Mouse (Mus musculus): ENCODE measurements around the gene Arf3. TPM values are rescaled to one million over a fixed set of nuclear protein-coding genes. Genes with fewer than 3 reads are reported as not detected.

Arf3 gene
- total RNA-seq, 1 experiment from 2014 or later: 30.8 TPM

DNA sequence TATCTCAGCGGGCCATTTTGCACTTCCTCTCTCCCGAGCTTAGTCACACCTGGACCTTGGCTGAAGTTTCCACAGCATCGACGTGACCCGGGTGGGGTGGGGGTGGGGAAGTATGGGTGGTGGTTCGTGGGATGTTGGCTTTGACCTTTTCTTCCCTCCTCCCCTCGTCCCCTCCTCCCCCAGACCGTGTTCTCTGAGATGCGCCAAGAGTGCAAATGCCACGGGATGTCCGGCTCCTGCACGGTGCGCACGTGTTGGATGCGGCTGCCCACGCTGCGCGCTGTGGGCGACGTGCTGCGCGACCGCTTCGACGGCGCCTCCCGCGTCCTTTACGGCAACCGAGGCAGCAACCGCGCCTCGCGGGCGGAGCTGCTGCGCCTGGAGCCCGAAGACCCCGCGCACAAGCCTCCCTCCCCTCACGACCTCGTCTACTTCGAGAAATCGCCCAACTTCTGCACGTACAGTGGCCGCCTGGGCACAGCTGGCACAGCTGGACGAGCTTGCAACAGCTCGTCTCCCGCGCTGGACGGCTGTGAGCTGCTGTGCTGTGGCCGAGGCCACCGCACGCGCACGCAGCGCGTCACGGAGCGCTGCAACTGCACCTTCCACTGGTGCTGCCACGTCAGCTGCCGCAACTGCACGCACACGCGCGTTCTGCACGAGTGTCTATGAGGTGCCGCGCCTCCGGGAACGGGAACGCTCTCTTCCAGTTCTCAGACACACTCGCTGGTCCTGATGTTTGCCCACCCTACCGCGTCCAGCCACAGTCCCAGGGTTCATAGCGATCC is 29.4 kb upstream of the Arf3 start:
- no peak for ATAC-seq (replicated peaks; ENCODE audit: insufficient number of reproducible peaks, low FRiP score, low TSS enrichment, poor library complexity, severe bottlenecking)

GRCm38 (mm10) chr15:98791771-98792170 is 28.8 kb upstream of the Arf3 start:
- no peak for ATAC-seq (replicated peaks; ENCODE audit: insufficient number of reproducible peaks, low FRiP score, low TSS enrichment, poor library complexity, severe bottlenecking)

DNA sequence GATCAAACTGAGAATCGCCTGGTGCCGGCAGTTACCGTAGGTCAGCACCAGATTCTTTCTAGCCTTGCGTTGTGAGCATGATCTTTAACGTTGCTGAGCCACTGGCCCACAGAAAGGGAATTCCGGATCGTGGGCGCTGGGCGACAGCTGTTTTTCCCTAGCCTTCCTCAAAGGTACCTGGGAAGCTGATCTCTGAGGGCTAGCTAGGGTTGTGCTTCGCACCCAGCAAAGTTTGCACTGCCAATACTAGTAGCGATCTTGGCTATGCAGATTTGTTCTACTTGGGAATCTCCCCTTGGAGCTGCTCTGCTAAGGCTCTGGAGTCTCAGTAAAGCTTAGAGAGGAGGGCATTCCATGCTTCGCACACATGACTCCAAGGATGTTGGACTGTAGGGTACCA is 28.2 kb upstream of the Arf3 start:
- no peak for ATAC-seq (replicated peaks; ENCODE audit: insufficient number of reproducible peaks, low FRiP score, low TSS enrichment, poor library complexity, severe bottlenecking)

DNA sequence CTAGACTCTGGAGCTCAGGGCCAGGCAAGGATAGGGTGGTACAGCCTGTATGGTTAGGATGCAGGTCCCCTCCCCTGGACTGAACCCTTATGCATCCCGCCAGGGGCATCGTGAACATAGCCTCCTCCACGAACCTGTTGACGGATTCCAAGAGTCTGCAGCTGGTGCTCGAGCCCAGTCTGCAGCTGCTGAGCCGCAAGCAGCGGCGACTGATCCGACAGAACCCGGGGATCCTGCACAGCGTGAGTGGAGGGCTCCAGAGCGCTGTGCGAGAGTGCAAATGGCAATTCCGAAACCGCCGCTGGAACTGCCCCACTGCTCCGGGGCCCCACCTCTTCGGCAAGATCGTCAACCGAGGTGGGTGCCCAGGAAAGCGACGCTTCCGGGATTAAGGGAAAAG is 27.7 kb upstream of the Arf3 start:
- no peak for ATAC-seq (replicated peaks; ENCODE audit: insufficient number of reproducible peaks, low FRiP score, low TSS enrichment, poor library complexity, severe bottlenecking)

- no peak for ATAC-seq (replicated peaks; ENCODE audit: insufficient number of reproducible peaks, low FRiP score, low TSS enrichment, poor library complexity, severe bottlenecking)
Observed at GRCm38 (mm10) chr15:98789661-98790535, 26.9 kb upstream of the Arf3 start, which contains the start of gene Wnt1. Gene Wnt1 (plus strand): TSS chr15:98789857.

DNA sequence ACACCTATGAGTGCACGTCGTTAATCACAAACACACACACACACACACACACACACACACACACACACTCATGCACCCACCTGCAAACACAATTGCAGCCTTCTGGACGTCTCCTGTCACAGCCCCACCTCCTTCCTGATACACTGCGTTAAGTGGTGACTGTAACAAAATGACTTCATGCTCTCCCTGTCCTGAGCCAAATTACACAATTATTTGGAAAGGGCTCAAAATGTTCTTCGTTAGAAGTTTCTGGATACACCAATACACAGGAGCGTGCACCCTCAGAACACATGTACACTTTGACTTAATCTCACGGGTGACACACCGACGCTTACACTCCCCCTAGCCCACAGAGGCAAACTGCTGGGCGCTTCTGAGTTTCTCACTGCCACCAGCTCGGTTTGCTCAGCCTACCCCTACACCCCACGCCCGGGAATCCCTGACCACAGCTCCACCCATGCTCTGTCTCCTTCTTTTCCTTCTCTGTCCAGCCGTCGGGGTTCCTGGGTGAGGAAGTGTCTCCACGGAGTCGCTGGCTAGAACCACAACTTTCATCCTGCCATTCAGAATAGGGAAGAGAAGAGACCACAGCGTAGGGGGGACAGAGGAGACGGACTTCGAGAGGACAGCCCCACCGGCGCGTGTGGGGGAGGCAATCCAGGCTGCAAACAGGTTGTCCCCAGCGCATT is 26.1 kb upstream of the Arf3 start:
- ATAC-seq (replicated peaks; ENCODE audit: insufficient number of reproducible peaks, low FRiP score, low TSS enrichment, poor library complexity, severe bottlenecking): no peak

DNA sequence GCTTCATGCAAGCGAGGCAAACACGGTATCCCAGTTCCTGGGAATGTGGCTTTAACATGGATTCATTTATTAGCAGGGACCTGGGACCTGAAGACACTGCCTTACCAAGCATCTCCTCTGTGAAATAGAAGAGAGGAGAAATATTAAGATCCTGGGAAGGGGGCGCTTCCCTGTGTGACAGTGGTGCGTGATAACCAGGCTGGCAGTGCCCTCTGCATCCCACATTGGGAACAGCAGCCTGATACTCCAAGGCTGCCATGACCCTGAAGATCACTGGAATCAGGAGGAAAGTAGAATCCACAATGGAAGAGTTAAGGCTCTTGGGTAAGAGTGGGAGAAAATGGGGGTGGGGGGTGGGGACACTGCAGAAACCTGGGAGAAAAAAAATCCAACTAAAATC is 24.9 kb upstream of the Arf3 start:
- no peak for ATAC-seq (replicated peaks; ENCODE audit: insufficient number of reproducible peaks, low FRiP score, low TSS enrichment, poor library complexity, severe bottlenecking)

DNA sequence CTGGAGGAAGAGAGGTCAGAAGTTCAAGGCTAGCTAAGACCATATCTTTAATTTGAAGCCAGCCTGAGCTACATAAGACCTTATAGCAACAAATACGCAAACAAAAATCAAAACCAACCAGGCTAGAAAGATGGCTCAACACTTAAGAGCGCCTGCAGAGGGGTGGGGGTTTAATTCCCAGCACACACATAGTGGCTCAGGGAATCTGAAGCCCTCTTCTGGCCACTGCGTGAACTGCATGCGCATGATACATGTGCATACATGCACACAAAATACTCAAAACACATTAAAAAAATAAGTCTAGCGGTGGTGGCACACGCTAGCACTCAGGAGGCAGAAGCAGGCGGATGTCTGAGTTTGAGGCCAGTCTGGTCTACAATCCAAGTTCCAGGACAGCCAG is 22.7 kb upstream of the Arf3 start:
- ATAC-seq (replicated peaks; ENCODE audit: insufficient number of reproducible peaks, low FRiP score, low TSS enrichment, poor library complexity, severe bottlenecking): no peak

DNA sequence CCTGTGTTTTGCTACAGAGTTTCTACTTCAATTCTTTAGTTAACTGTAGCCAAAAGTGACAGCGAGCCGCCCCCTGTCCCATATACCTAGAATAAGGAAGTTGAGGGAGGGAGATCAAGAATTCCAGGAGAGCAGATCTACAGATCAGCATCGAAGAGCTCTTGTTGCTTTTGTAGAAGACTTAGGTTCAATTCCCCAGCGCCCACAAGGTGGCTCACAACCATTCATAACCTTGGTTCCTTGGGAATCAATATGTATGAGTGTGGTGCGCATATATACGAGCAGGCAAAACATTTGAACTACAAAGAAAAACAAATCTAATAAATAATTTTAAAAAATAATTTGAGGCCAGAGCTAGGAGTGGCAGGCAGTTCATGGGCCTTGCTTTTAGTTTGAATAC is 18.2 kb upstream of the Arf3 start:
- no peak for ATAC-seq (replicated peaks; ENCODE audit: insufficient number of reproducible peaks, low FRiP score, low TSS enrichment, poor library complexity, severe bottlenecking)

GRCm38 (mm10) chr15:98780573-98780972 is 17.6 kb upstream of the Arf3 start:
- ATAC-seq (replicated peaks; ENCODE audit: insufficient number of reproducible peaks, low FRiP score, low TSS enrichment, poor library complexity, severe bottlenecking): no peak

- no peak for ATAC-seq (replicated peaks; ENCODE audit: insufficient number of reproducible peaks, low FRiP score, low TSS enrichment, poor library complexity, severe bottlenecking)
Observed at GRCm38 (mm10) chr15:98780075-98780474, 17.1 kb upstream of the Arf3 start.

DNA sequence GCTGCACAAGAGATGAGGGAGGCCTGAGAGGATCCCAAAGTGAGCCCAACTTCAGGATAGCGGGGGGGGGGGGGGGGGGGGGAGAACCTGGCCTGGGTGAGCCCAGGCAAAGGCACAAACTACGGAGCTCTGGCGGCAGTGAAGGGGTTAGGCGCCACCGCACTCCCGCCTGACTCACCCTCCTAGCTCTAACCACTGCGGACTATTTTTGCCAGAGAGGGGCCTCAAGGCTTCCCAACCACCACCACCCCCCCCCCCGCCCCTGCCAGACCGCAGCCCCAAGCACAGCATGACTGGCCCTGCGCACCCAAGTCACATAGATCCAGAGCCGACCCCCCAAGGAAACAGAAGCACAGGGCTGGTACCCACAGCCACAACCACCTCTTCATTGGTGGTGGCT is 15.8 kb upstream of the Arf3 start:
- no peak for ATAC-seq (replicated peaks; ENCODE audit: insufficient number of reproducible peaks, low FRiP score, low TSS enrichment, poor library complexity, severe bottlenecking)

DNA sequence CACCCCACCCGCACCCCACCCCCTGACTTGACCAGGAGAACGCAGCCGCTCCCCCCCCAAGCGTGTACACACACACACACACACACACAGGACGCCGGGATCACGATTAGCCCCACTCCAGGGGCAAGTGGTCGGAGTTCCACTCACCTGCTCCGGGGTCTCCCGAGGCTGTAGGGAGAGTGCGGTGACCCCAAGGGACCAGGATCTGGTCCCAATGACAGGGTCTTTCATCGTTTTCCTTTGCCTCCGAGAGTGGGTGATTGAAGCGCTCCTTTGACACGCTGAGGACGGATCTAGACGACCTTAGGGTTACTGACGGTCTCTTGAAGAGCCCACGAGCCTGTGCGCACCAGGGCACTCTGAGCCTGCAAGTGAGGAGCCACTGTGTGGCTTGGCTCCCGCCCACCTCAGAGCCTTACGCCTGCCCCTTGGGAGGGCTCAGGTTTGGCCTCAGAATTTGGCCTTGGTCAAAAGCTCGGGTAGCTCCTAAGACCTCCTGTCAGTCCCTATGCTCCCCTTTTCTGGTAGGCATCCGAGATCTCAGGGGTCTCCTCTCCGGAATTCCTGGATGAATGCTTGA is 15.3 kb upstream of the Arf3 start:
- no peak for ATAC-seq (replicated peaks; ENCODE audit: insufficient number of reproducible peaks, low FRiP score, low TSS enrichment, poor library complexity, severe bottlenecking)

DNA sequence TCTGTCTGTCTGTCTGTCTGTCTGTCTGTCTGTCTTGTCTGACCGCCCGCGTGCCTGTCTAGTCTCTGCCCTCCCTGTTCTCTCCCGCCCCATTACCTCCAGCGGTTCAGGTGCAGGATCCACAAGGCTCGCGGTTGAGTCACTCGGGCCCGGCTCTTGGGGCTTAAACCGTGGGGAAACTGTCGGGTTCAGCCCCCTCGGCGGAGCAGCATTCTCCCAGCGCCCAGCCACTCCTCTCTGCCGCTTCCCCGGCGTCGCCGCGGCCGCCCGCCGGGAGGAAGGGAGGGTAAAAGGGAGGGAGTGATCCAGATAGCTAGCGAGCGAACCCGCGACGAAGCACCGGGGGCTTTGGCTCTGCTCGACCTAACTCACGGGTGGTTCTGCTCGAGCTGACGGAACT is 14.7 kb upstream of the Arf3 start, which contains the start of gene Wnt10b:
Wnt10b (minus strand) TSS at position 389 of the 400 bp plus-strand sequence.
- ATAC-seq (replicated peaks; ENCODE audit: insufficient number of reproducible peaks, low FRiP score, low TSS enrichment, poor library complexity, severe bottlenecking): no peak

- no peak for ATAC-seq (replicated peaks; ENCODE audit: insufficient number of reproducible peaks, low FRiP score, low TSS enrichment, poor library complexity, severe bottlenecking)
Observed at GRCm38 (mm10) chr15:98777005-98777616, 14.1 kb upstream of the Arf3 start.

- no peak for ATAC-seq (replicated peaks; ENCODE audit: insufficient number of reproducible peaks, low FRiP score, low TSS enrichment, poor library complexity, severe bottlenecking)
Observed at GRCm38 (mm10) chr15:98776280-98777004, 13.4 kb upstream of the Arf3 start.

DNA sequence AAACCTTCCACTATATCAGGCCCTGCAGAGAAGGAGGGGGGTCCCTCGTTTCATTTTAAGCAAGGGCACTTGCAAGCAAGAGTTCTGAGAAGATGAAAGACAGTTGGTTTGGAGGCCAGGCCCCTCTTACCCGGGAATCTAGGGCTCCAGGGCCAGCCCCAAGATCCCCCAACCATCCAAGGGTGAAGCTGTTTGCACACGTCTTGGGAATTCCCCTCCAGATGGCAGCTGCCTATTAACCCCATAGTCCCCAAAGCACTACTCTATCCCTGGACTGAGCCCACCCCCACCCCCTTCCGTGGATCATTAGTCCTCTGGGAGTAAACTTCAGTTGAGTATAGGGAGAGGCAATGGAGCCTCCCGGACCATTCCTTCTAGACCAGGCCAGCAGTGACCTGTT is 12.5 kb upstream of the Arf3 start:
- ATAC-seq (replicated peaks; ENCODE audit: insufficient number of reproducible peaks, low FRiP score, low TSS enrichment, poor library complexity, severe bottlenecking): no peak

DNA sequence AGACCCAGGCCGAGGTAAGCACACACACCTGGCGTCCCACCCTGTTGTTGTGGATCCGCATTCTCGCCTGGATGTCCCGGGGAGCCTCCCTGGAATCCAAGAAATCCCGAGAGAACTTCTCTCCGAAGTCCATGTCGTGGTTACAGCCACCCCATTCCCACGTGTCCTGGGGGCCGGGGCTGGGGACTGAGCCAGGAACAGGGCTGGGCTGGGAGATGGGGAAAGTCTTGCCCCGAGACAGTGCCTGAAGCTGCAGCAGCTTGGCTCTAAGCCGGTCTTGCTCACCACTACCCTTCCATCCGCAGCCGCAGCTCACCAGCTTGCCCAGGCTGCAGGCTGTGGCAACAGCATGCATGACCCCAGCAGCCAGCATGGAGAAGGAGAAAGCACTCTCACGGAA is 11.1 kb upstream of the Arf3 start:
- no peak for ATAC-seq (replicated peaks; ENCODE audit: insufficient number of reproducible peaks, low FRiP score, low TSS enrichment, poor library complexity, severe bottlenecking)
